Mouse (Mus musculus): ENCODE data around the gene Vsx2. TPM values are rescaled to one million over a fixed set of nuclear protein-coding genes. Genes with fewer than 3 reads are reported as not detected.

The Vsx2 gene
- total RNA-seq, 2 experiments from 2014 or later, result not detected

GRCm38 (mm10) chr12:84640654-84641053 is 71.1 kb downstream of the Vsx2 start, which contains the start of gene Vrtn:
Vrtn (plus strand) TSS chr12:84641019.
- DNase-seq (ENCODE audit: low spot score in 2 of 2), result no peak

Other genes starting within 250 kb of the Vsx2 start
- gene Coq6, start 208.1 kb upstream of the Vsx2 start, total RNA-seq (2021), result 10 to 100 TPM; 67.4 to 80.8 TPM
- 1 to 10 TPM; 3.2 to 4.5 TPM for gene Fam161b, start 207.9 kb upstream of the Vsx2 start, total RNA-seq (2021)
- 100 to 1,000 TPM in 1 of 2 experiments, 10 to 100 TPM in 1; 77.4 to 111 TPM for gene Entpd5, start 160.7 kb upstream of the Vsx2 start, total RNA-seq (2021)
- gene Bbof1, start 160.7 kb upstream of the Vsx2 start, total RNA-seq (2021), result 1 to 10 TPM; 1.4 to 1.5 TPM
- 10 to 100 TPM; 14.3 to 20.2 TPM for gene Rnf113a2, start 152.6 kb upstream of the Vsx2 start, total RNA-seq (2021)
- gene Aldh6a1, start 118.8 kb upstream of the Vsx2 start, total RNA-seq (2021), result 100 to 1,000 TPM; 209 to 223 TPM
- gene Lin52, start 118.3 kb upstream of the Vsx2 start, total RNA-seq (2021), result 10 to 100 TPM; 15.6 to 15.9 TPM
- 10 to 100 TPM; 11.8 to 12.1 TPM for gene Abcd4, start 47.7 kb downstream of the Vsx2 start, total RNA-seq (2021)
- not detected for gene Vrtn, start 71.3 kb downstream of the Vsx2 start, total RNA-seq (2021)
- not detected for gene Syndig1l, start 129.1 kb downstream of the Vsx2 start, total RNA-seq (2021)
- gene Npc2, start 203.4 kb downstream of the Vsx2 start, total RNA-seq (2021), result 100 to 1,000 TPM in 1 of 2 experiments, 10 to 100 TPM in 1; 83.8 to 128 TPM
- gene Isca2, start 203.5 kb downstream of the Vsx2 start, total RNA-seq (2021), result 10 to 100 TPM; 65.2 to 77.7 TPM